Mouse (Mus musculus) layer of hippocampus, postnatal 14 days (tissue): ENCODE data around the gene Dusp7. TPM values are rescaled to one million over a fixed set of nuclear protein-coding genes. Genes with fewer than 3 reads are reported as not detected.

Experiments
- DNase-seq, 2 experiments: peaks; one replicate each; pipeline ENCODE4 v3.0.0; 2021 to 2022; ENCODE audit warnings: low spot score in 2 of 2, mixed read lengths in 1 of 2
- total RNA-seq, 2 experiments: library from RNA; stranded (reverse); gene quantifications; 2 replicates each; pipeline ENCODE4 v1.2.3; 2021

The Dusp7 gene
- total RNA-seq, 2 experiments from 2014 or later = 65.2 to 70.3 TPM

DNA sequence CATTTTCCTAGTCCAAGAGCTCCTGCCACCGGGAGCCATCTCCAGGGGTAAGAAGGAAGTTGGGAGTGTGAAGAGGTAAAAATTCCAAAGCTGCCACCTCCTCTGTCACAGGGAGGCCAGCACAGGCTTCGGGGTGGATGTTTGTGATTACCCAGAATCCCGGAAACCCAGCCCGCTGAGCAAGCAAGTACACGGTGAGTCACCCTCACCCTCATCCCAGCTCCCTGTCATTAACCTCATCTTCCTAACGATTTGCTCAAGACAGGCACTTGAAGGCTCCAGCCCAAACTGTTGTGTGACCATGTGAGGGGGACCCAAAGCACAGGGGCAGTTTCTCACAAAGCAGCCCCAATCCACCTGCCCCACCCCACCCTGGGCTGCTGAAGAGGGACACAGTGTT is 14.7 kb upstream of the Dusp7 start:
- no peak for DNase-seq

DNA sequence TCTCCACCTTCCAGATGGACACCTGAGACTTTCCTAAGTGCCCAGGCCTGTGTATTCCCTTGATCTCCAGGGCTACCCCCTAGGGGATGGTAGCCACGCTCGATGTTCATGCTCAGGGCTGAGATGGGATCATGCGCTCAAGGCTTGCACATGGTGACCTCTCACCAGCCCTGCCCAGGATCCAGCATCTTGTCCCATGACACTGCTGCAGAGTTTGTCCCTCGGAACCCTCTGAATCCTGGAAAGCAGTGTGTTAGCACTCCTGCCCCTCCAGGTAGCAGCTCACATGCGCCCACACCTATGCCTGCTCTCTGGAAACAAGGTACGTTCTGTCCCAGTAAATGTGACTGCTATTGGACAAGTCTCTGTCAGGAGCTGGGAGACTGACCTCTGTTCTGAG is 13.6 kb upstream of the Dusp7 start:
- DNase-seq = no peak

DNA sequence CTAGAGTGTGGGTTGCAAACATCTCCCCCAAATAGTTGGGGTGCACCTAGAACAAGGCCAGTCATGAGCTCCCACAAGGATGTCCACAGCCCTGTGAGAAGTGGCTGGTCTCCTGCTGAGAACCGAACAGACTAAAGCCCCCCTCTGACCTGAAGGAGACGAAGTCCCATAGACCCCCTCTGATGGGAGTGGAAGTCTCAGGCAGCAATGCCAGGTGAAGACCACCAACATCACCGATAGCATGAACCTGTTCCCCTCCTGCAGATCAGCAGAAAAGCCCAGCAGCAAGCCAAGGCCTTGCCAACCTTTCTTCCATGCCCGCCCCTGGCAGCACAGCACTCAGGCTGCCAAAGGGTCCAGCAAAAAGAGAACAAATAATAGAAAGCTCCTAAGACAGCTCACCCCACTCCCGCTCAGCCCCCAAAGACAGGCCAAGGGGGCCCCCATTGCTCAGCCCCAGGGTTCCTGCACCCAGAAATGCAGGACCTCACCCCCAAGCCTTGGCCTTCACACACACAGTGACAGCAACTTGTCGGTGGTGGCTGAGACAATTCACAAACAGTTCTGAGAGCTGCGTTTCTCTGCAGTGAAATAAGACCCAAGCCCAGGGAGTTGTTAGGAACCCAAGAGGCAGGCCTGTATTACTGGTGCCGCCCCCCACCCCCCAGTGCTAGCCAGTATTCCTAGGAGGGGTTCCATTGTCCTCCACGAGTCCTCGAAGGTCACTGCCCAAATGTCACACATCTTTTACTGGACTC is 13.0 kb upstream of the Dusp7 start:
- DNase-seq = no peak

DNA sequence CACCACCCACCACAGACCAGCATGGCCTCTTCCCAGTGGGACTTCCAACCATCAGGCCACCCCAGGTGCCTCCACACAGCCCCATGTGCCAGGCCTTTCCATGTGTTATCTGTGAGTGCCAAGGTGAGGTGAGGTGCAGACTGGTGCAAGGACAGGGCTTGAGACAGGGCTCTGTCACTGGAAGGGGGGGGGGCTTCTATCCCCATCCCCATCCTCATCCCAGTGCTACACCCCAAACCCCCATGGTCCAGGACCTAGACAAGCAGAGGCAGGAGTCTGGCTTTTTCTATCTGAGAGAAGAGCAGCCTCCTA is 12.5 kb upstream of the Dusp7 start:
- DNase-seq = no peak

DNA sequence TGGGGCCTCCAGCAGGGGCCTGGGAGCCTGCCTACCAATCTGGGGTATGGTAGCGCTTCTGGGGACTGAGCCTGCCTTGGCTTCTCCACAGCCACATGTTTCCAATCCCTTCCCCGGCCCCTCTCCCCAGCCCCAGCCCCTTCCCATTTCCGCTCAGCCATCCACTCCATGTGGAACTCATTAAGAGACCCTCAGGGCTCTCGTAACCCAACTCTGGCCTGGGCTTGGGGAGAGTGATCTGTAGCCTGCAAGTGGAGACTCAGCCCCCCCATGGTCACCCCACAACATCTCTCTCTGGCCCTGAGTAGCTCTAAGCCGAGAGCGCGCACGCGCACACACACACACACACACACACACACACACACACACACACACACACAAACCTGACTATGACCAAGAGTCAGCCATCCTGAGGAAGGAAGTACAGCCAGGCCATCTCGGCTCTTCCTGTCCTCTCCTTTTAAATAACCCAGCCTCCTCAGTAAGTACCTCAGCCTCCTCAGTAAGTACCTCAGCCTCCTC is 12.0 kb upstream of the Dusp7 start:
- no peak for DNase-seq

DNA sequence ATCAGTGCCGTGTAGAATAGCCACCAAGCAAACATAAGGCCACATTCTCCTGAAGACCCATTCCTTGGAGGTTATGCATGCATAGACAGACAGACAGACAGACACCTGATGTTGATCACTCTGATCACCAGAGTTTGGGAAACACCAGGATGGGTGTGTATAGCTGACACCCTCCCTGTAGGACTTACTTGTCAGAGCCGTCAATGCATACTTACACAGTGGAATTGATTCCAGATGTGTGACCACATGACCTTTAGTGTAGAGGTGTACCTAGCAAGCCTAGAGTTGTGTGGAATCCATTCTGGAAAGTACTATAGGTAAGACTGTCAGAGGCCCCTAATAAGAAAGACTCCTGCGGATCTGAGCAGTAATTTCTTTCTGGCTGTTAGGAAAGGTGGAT is 11.3 kb upstream of the Dusp7 start:
- DNase-seq = no peak

DNA sequence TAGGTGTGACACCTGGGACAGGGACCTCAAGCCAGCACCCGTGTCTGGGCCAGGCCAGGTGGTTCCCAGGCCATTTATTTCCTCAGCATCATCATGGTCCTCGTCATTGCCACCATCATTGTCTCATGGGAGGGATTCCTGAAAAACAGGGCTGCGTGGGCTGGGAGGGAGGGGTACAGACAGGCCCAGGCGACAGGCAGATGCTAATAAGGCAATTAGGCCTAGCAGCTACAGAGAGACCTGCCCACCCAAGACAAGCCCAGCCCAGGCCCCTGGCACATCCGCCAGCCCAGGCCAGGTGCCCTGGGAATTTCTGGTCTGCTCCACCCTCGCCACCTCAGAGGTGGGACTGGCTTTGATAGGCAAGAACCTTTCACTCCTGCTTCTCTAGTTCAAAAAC is 9.1 kb upstream of the Dusp7 start:
- DNase-seq = no peak

DNA sequence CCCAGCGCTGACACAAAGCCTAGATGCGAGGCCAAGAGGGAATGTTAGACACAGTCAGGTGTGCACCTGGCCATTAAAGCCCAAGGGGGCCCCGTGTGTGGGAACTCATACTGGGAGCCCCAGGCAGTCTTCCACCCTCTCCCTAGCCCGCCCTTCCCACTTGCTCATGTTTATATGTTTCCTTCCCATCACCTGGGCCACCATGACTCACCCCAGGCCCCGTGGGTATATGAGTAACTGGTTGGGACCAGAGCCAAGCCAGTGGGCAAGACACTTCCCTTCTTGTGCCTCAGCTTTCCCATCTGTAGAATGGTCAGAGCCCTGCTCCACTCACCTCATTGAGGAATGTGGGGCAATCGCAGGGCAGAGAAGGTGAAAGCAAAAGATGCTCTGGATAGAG is 7.3 kb upstream of the Dusp7 start:
- no peak for DNase-seq

DNA sequence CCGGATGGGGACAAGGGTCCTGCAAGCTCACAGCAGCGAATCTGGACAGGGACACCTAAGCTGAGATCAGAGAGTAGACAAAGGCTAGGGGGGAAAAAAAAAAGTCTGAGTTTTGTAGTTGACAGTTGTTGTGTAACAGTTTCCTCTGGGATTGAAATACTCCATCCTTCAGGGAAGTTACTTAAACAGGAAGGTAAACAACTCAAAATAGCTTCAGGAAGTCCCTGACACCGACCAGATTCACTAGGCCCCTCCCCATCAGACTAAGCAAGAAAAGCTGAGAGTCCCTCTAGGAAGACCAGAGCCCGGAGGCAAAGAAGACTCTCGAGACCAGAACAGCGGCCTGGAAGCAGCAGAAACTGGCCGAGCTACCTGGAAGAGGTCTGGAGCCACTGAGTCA is 3.1 kb upstream of the Dusp7 start:
- DNase-seq = no peak

DNA sequence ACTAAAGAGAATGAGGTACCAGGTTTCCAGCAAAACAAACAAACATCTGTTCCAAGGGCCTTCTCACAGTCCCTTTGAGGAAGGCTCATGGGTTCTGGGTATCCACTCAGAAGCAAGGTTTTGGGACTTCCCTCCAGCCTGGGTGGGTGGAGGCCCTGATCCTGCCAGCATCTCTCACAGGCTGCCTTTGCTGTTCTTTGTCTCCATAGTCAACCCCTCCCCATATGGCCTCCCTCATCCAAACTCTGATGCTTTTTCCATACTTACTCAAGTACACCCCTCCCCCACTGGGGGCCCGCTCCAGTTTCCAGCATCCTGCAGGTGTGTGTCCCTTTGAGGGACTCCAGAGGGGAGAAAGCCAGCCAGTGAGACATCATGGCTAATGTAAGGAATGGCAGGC is 2.2 kb upstream of the Dusp7 start:
- no peak for DNase-seq

DNA sequence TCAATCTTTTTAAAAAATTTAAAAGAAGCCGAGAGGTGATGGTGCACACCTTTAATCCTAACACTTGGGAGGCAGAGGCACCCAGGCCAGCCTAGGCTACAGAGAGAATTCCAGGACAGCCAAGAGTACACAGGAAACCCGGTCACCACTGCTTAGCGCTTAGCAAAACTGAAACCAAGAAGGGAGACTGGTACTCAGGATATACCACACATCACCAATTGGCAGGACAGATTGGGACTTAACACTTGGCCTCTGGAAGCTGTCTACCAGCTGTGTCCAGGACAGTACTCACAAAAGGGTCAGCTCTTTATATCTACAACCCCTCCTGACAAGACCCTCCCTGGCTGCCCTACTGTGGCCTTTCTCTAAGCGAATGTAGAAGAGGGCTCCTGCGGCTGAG is 1.4 kb upstream of the Dusp7 start:
- DNase-seq = no peak

DNA sequence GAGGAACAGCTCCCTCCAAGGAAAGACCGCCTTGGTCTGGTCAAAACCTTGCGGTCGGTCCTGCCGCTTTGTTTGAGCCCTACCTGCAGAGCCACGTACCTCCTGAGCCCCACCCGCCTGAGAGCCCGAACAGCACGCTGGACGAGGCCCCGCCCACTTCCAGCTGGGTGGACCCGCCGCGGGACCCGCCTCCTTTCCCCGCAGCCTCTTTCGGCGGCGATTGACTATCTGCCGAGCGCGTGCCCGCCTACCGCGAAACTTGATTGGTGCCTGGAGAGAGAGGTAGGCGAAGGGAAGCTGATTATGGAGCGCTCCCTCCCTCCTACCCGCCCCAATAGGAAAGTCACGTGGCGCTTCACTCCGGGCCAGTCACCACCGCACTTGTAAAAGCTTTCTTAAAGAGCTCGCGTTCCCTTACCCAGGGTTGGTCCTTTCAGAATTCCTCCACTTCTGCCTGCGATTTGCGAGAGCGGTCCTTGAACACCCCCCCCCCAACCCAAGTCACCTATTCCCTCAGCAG is 780 bp upstream of the Dusp7 start:
- DNase-seq = peak; percentile 97 to 98

DNA sequence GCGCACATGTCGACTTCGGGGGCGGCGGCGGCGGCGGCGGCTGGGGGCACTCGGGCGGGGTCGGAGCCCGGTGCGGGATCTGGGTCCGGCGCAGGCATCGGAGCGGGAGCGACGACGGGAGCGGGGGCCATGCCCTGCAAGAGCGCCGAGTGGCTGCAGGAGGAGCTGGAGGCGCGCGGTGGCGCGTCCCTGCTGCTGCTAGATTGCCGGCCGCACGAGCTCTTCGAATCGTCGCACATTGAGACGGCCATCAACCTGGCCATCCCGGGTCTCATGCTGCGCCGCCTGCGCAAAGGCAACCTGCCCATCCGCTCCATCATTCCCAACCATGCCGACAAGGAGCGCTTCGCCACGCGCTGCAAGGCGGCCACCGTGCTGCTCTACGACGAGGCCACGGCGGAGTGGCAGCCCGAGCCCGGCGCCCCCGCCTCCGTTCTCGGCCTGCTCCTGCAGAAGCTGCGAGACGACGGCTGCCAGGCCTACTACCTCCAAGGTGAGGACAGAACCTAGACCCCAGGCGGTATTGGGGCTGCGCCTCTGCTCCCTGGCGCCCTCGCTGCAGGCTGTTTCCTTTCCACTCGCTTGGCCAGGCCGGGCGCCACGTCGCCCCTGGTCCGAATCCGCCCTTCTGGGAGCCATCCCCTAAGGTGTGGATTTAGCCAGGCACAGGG is 534 bp downstream of the Dusp7 start:
- DNase-seq = peak; percentile 45 to 50

DNA sequence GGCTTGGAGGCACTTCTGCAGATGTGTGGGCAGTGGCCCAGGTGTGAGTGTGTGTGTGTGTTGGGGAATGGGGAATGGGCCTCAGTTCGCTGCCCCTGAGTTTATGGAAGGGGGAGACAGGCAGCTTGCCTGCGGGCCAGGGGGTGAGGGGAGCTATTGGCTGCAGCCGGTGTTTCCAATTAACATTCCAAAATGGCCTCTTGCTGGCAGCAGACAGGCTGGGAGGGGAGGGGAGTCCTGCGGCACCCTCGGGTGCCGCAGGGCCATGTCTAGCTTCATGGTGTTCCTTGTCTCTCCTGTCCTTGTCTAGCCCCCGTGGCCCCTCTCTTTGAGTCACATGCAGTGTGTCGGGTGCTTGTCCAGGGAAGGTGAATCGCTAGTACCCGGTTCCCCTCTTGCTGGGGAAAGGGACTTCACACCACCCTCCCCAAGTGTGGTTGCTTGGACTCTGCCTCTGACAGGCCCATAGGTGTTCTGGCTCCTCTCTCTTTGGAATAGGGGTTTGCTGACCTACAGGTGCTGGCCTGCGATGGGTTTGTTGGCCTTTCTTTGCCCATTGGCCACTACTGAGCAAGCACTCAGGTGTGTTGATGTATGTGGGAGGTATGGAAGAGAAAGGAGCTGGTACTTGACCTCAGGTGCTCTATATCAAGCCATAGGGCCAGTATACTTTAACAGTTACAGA is 1.5 kb downstream of the Dusp7 start:
- peak in 1 of 2 experiments; percentile 55 for DNase-seq

DNA sequence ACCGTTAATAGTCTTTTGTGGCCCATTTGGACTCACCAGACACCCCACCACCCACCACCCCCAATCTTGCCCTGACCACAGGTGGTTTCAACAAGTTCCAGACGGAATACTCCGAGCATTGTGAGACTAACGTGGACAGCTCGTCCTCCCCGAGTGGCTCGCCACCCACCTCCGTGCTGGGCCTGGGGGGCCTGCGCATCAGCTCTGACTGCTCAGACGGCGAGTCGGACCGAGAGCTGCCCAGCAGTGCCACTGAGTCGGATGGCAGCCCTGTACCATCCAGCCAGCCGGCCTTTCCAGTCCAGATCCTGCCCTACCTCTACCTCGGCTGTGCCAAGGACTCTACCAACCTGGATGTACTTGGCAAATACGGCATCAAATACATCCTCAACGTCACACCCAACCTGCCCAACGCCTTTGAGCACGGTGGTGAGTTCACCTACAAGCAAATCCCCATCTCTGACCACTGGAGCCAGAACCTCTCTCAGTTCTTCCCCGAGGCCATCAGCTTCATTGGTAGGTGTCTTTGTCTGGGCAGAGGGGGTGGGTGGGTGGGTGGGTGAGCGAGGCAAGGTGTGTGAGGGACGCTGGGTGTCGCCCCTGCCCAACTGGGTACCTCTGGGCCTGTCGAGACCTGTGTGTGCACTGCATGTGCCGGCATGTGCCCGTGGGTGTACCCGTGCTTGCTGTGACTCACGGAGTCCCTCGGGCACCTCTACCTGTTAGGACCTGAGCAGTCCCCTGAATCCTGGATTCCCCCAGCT is 2.4 kb downstream of the Dusp7 start:
- no peak for DNase-seq

DNA sequence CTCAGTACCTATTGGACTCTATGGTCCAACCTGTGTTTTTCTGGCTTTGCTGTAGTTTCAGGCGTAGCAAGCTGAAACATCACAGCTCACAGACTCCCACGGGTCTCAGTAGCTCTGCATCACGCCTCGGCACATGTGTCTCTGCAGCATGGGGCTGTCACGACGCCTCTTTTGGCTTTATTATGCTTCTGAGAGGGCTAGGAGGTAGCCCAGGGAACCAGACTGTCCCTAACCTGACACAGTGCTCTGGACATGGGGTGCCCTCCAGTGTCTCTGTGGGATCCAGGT is 2.9 kb downstream of the Dusp7 start:
- DNase-seq = peak in 1 of 2 experiments; percentile 43

DNA sequence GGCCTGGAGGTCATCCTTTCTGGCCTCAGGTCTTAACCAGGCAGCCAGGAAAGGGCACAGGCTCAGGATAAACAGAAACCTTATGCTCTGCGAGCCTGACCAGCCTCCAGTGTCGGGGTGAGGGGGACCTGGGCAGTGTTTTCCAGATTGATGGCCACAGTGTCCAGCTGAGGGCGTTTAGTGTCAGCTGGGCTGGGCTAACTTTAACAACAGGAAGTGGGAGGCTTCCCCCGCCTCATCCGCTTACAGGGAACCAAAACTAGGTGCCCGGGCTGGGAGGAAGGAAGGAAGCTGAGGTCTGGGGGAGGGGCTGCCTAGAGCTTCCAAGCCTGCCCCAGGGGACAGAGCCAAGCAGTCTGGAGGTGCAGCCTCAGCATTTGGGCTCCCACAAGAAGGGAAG is 3.3 kb downstream of the Dusp7 start:
- peak; percentile 49 to 71 for DNase-seq

DNA sequence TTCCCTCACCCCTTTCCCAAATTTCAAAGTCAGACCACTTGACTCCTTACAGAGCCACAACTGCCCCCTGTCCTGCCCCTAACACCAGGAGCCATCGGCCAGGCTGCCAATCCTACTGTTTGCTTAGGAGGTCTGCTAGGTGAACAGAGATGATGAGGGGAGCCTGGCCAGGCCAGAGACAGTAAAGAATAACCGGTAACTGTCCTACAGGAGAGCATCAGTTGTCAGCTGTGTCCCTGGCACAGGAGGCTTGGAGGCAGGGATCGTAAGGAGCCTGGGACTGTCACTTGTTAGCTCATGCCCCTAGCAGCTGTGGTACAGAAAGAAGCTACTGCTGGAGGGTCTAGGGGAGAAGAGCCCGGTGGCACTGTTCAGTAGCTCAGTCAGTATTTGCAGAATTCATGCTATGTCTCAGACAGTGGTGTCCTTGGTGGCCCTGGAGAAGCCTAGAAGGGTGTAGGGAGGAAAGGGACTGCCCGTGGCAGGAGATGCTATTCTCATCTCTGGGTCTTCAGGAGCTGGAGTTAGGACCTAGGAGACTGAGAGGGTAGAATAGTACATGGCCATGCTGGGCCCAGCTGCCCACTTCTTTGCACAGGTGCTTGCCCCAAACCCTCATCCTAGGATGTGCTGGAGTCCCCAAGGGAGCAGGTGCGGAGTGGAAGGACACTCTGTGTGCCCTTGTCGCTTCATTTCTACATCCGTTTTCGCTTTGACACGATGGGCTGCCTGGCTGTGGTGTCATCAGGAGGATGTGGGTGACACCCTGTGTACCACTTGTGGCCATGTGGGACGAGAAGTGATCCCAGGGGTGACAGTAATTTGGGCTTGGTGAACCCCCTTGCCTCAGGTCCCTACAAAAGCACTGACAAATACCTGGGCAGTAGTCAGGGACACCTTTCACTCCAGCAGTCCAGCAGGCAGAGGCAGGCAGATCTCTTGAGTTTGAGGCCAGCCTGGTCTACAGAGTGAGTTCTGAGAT is 4.3 kb downstream of the Dusp7 start:
- no peak for DNase-seq

DNA sequence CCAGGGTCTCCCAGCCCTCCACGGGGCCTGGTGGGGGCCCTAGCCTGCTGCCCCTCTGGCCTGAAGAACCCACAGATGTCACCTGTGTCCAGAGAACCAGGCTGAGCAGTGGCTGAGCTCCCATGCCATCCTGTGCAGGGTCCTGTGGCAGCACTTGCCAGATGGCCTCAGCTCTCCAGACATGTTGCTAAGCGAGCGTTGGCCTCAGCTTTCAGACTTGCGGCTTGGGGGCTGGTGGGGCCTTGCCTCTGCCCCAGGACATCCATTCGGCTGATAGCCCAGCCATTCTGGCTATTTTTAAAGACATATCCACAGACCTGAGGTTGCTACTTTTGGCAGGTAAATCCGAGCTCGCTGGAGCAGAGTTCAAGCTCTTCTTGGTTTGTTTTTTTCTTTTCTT is 5.5 kb downstream of the Dusp7 start:
- no peak for DNase-seq

DNA sequence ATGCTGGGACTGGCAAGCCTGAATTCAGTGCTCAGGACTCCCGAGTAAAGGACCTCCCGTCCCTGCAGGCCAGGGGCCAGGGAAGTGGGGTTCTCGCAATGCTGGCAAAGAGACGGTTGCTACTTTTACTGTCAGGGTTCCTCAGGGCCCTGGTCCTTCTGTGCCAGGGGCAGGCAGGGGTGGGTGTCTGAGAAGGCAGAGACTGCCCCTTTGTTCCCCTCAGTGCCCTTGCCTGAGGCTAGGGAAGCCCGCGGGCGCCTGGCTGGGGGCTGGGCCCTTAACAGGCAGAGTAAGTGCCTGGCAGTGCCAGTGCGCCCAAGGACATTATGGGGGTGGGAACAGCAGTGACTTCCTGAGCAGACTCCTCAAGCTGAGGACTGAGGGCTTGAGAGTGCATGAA is 8.8 kb downstream of the Dusp7 start:
- DNase-seq = peak in 1 of 2 experiments; percentile 33
